Mouse (Mus musculus): ENCODE results near the gene Camk2g. TPM values are rescaled to one million over a fixed set of nuclear protein-coding genes. Genes with fewer than 3 reads are reported as not detected.

Gene Camk2g
- polyA plus RNA-seq, 1 experiment = 16.4 TPM

- peaks cover 5% of the 10 kb centered on the region for H3K36me3 ChIP-seq (ENCODE audit: control insufficient read depth, insufficient read depth, low read length)
- peak overlapping the region; percentile 77 for H3K27ac ChIP-seq (ENCODE audit: control insufficient read depth, insufficient read depth, low read depth, low read length)
- TF ChIP-seq POLR2A (IDR thresholded peaks at IDR 0.05; ENCODE audit: control insufficient read depth, low read depth, low read length) (no peak), CTCF (IDR thresholded peaks at IDR 0.05; ENCODE audit: control insufficient read depth, insufficient read depth, insufficient replicate concordance, low read depth, low read length) (no peak)
- peak overlapping the region; percentile 93 for H3K4me3 ChIP-seq (ENCODE audit: control insufficient read depth, low read depth, low read length)
- H3K4me1 ChIP-seq (ENCODE audit: control insufficient read depth, insufficient read depth, low read length) = peaks cover 16% of the 10 kb centered on the region
- H3K27me3 ChIP-seq (ENCODE audit: control insufficient read depth, insufficient read depth, low read length) = no peaks in the 10 kb centered on the region
Measured at GRCm38 (mm10) chr14:20733041-20733951, 60.6 kb downstream of the Camk2g start.

- H3K4me3 ChIP-seq (ENCODE audit: control insufficient read depth, low read depth, low read length) = no peak overlapping the region
- TF ChIP-seq CTCF (IDR thresholded peaks at IDR 0.05; ENCODE audit: control insufficient read depth, insufficient read depth, insufficient replicate concordance, low read depth, low read length) (no peak), POLR2A (IDR thresholded peaks at IDR 0.05; ENCODE audit: control insufficient read depth, low read depth, low read length) (no peak)
- H3K36me3 ChIP-seq (ENCODE audit: control insufficient read depth, insufficient read depth, low read length) = peaks cover 6% of the 10 kb centered on the region
- H3K27me3 ChIP-seq (ENCODE audit: control insufficient read depth, insufficient read depth, low read length) = no peaks in the 10 kb centered on the region
- H3K27ac ChIP-seq (ENCODE audit: control insufficient read depth, insufficient read depth, low read depth, low read length) = no peak overlapping the region
- H3K4me1 ChIP-seq (ENCODE audit: control insufficient read depth, insufficient read depth, low read length) = peaks cover 13% of the 10 kb centered on the region
Measured at GRCm38 (mm10) chr14:20730853-20731602, 62.9 kb downstream of the Camk2g start.

- Histone ChIP-seq H3K4me3 (ENCODE audit: control insufficient read depth, low read depth, low read length) (no peak overlapping the region), H3K27ac (ENCODE audit: control insufficient read depth, insufficient read depth, low read depth, low read length) (no peak overlapping the region), H3K27me3 (ENCODE audit: control insufficient read depth, insufficient read depth, low read length) (no peaks in the 10 kb centered on the region), H3K36me3 (ENCODE audit: control insufficient read depth, insufficient read depth, low read length) (peaks cover 6% of the 10 kb centered on the region), H3K4me1 (ENCODE audit: control insufficient read depth, insufficient read depth, low read length) (peaks cover 6% of the 10 kb centered on the region)
- TF ChIP-seq CTCF (IDR thresholded peaks at IDR 0.05; ENCODE audit: control insufficient read depth, insufficient read depth, insufficient replicate concordance, low read depth, low read length) (no peak), POLR2A (IDR thresholded peaks at IDR 0.05; ENCODE audit: control insufficient read depth, low read depth, low read length) (no peak)
Measured at GRCm38 (mm10) chr14:20729871-20730270, 64.0 kb downstream of the Camk2g start.

GRCm38 (mm10) chr14:20725660-20726339 is 68.1 kb downstream of the Camk2g start:
- peaks cover 6% of the 10 kb centered on the region for H3K36me3 ChIP-seq (ENCODE audit: control insufficient read depth, insufficient read depth, low read length)
- H3K27ac ChIP-seq (ENCODE audit: control insufficient read depth, insufficient read depth, low read depth, low read length) = no peak overlapping the region

GRCm38 (mm10) chr14:20724043-20724442 is 69.8 kb downstream of the Camk2g start:
- Histone ChIP-seq H3K4me1 (ENCODE audit: control insufficient read depth, insufficient read depth, low read length) (no peaks in the 10 kb centered on the region), H3K27me3 (ENCODE audit: control insufficient read depth, insufficient read depth, low read length) (no peaks in the 10 kb centered on the region), H3K36me3 (ENCODE audit: control insufficient read depth, insufficient read depth, low read length) (peaks cover 4% of the 10 kb centered on the region), H3K27ac (ENCODE audit: control insufficient read depth, insufficient read depth, low read depth, low read length) (no peak overlapping the region), H3K4me3 (ENCODE audit: control insufficient read depth, low read depth, low read length) (no peak overlapping the region)
- TF ChIP-seq POLR2A (IDR thresholded peaks at IDR 0.05; ENCODE audit: control insufficient read depth, low read depth, low read length) (no peak), CTCF (IDR thresholded peaks at IDR 0.05; ENCODE audit: control insufficient read depth, insufficient read depth, insufficient replicate concordance, low read depth, low read length) (peak; percentile 65; the same call in 1 of the 2 replicates)

More at GRCm38 (mm10) chr14:20725660-20726339, 68.1 kb downstream of the Camk2g start:
- TF ChIP-seq POLR2A (IDR thresholded peaks at IDR 0.05; ENCODE audit: control insufficient read depth, low read depth, low read length) (no peak), CTCF (IDR thresholded peaks at IDR 0.05; ENCODE audit: control insufficient read depth, insufficient read depth, insufficient replicate concordance, low read depth, low read length) (no peak)
- Histone ChIP-seq H3K4me3 (ENCODE audit: control insufficient read depth, low read depth, low read length) (no peak overlapping the region), H3K4me1 (ENCODE audit: control insufficient read depth, insufficient read depth, low read length) (peaks cover 2% of the 10 kb centered on the region; the same call in 1 of the 2 replicates), H3K27me3 (ENCODE audit: control insufficient read depth, insufficient read depth, low read length) (no peaks in the 10 kb centered on the region)

- no peaks in the 10 kb centered on the region for H3K27me3 ChIP-seq (ENCODE audit: control insufficient read depth, insufficient read depth, low read length)
- peaks cover 4% of the 10 kb centered on the region for H3K36me3 ChIP-seq (ENCODE audit: control insufficient read depth, insufficient read depth, low read length)
- no peak overlapping the region for H3K4me3 ChIP-seq (ENCODE audit: control insufficient read depth, low read depth, low read length)
- H3K27ac ChIP-seq (ENCODE audit: control insufficient read depth, insufficient read depth, low read depth, low read length) = no peak overlapping the region
- H3K4me1 ChIP-seq (ENCODE audit: control insufficient read depth, insufficient read depth, low read length) = no peaks in the 10 kb centered on the region
- TF ChIP-seq CTCF (IDR thresholded peaks at IDR 0.05; ENCODE audit: control insufficient read depth, insufficient read depth, insufficient replicate concordance, low read depth, low read length) = no peak
- no peak for TF ChIP-seq POLR2A (IDR thresholded peaks at IDR 0.05; ENCODE audit: control insufficient read depth, low read depth, low read length)
Measured at GRCm38 (mm10) chr14:20723006-20723405, 70.9 kb downstream of the Camk2g start.
